Mouse (Mus musculus) brain, embryonic 14.5 days (tissue): ENCODE data around the gene Ino80.

Source experiments
- CTCF ChIP-seq: fragments of 200-500 bp; IDR thresholded peaks from 2 replicates; pipeline ENCODE4 v1.5.1; 2012; ENCODE audit warnings: inconsistent platforms, mild to moderate bottlenecking, moderate library complexity, borderline replicate concordance; ENCODE audit not compliant: insufficient read depth, insufficient read length; ENCODE audit errors: extremely low read depth
- POLR2A ChIP-seq: fragments of 200-500 bp; IDR thresholded peaks from 2 replicates; pipeline ENCODE4 v1.6.1; 2012; ENCODE audit warnings: mild to moderate bottlenecking, inconsistent platforms, borderline replicate concordance; ENCODE audit not compliant: poor library complexity, insufficient read depth, insufficient read length, severe bottlenecking; ENCODE audit errors: extremely low read depth

- TF ChIP-seq CTCF (no peak), POLR2A (no peak)
These were observed 149.5 kb downstream of the Ino80 start for GRCm38 (mm10) chr2:119327942-119328526.
